Mouse (Mus musculus) heart, embryonic 13.5 days (tissue): ENCODE data around the gene Naa38. TPM values are rescaled to one million over a fixed set of nuclear protein-coding genes. Genes with fewer than 3 reads are reported as not detected.
A peak's percentile ranks its signal among the peaks of the same experiment; 100 is the strongest.

Experiments used
- ATAC-seq: fragments of 200-750 bp; cut with Nextera tagmentation; 2 replicates; pipeline ENCODE4 v1.8.0; 2017; ENCODE audit warnings: moderate TSS enrichment; ENCODE audit not compliant: insufficient number of reproducible peaks, low FRiP score, low TSS enrichment; ENCODE audit errors: extremely low read depth
- H3K27ac ChIP-seq: fragments of 300-500 bp; sonication (generic); replicated peaks from 2 replicates; pipeline ENCODE4 v1.5.1; 2015; ENCODE audit warnings: moderate library complexity, mild to moderate bottlenecking, inconsistent platforms
- H3K27me3 ChIP-seq: fragments of 300-500 bp; sonication (generic); replicated peaks from 2 replicates; pipeline ENCODE4 v1.6.1; 2015; ENCODE audit warnings: mild to moderate bottlenecking, inconsistent platforms
- H3K36me3 ChIP-seq: fragments of 300-500 bp; sonication (generic); 2 replicates; pipeline ENCODE4 v1.6.1; 2015; ENCODE audit warnings: mild to moderate bottlenecking, inconsistent platforms
- H3K4me1 ChIP-seq: fragments of 300-500 bp; sonication (generic); 2 replicates; pipeline ENCODE4 v1.6.1; 2015; ENCODE audit warnings: inconsistent platforms
- H3K4me2 ChIP-seq: fragments of 300-500 bp; sonication (generic); 2 replicates; pipeline ENCODE4 v1.6.1; 2015; ENCODE audit warnings: inconsistent platforms, mild to moderate bottlenecking, moderate library complexity
- H3K4me3 ChIP-seq: fragments of 300-500 bp; sonication (generic); 2 replicates; pipeline ENCODE4 v1.5.1; 2015; ENCODE audit warnings: moderate library complexity, mild to moderate bottlenecking, inconsistent platforms
- H3K9ac ChIP-seq: fragments of 300-500 bp; sonication (generic); 2 replicates; pipeline ENCODE4 v1.6.1; 2015; ENCODE audit warnings: inconsistent platforms, mild to moderate bottlenecking, moderate library complexity
- H3K9me3 ChIP-seq: fragments of 300-500 bp; sonication (generic); 2 replicates; pipeline ENCODE4 v1.6.1; 2016; ENCODE audit warnings: inconsistent platforms
- WGBS: fragments of 180-500 bp; shearing (Covaris S2); methylation state at CpG from one replicate; pipeline ENCODE4 v1.1.7; 2015; ENCODE audit warnings: mixed read lengths; 5-methylcytosine and 5-hydroxymethylcytosine counted together
- polyA plus RNA-seq: library from polyadenylated mRNA; unstranded; fragments of >200 nt; fragmentation: Nextera tagmentation; extraction: Ambion mirVana; gene quantifications from 2 replicates; pipeline ENCODE4 v1.2.1, GENCODE M21; 2015

The Naa38 gene
- polyA plus RNA-seq, 1 experiment from 2014 or later = 135 TPM

DNA sequence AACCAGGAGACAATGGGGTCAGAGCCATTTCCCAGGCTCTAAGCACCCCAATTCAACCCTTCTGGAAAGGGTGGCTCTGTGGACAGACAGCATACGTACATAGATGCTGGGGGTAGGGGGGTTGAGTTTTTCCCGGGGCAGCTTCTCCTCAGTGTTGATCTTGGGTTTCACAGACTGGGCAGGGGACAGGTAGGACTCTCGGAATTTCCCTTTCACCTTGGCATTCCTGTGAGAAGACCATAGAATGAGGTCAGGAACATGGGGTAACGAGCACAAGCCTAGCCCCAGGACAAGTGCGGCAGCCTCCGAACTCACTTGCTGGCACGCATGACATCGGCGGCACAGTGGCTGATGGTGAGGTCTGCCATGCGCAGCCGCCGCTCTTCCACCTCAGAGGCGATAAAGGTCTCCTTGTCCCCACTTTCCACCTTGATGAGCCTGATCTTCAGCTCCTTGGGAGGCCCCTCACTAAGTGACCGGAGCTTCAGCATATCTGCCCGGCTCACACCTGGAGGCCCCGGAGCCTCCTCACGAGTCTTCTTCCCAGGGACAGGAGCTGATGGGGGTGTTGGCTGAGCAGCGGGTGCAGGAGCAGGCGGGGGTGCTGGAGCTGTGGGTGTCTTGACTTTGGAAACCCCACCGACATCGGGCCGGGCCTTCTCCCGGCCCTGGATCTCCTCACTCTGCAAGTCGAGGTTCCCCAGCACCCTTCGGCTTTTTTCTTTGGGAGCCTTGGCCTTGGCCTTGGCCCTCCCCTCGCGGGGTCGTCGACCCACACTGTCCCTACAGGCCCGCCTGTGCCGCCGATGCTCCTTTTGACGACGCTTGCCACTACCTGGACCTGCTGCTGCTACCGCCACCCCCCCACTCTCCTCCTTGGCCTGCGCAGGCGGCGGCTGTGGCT lies 8.7 kb downstream of the Naa38 start:
- no peak for ATAC-seq
- no peak overlapping the region for H3K4me3 ChIP-seq
- 89% methylated on average over 37 of the region's 38 CpGs for WGBS

DNA sequence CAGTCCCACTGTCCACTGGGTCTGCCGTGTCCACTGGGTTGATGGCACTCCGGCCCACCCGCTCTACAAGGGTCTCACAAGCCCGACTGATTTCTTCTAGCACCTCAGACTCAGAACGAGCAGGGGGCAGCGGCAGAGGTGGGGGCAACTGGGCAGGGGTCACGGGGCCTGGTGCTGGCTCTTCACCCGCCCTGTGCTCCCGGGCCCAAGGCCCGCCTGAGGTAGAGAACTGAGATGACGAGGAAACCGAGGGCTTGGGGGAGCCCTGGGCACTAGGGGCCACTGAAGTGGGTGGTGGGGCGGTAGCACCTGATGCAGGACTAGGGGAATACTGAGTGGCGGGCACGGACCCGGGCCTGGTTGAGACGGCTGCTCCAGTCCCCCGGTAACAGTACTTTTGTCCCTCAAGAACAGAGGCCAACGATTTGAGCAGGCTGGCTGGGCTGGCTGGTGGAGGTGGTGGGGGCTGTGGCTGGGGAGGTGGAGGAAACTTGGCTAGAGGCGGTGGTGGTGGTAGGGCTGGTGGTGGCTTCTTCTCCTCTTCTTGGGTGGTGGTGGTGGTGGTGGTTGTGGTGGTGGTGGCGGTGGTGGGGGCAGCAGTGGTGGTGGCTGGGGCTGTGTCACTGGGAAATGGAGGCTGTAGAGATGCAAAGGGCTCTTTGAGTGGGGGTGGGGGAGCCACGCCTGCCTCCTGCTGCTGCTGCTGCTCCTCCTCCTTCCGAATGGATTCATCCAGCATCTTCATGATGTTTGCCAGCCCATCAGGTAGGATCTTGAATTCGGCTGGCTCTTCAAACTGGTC lies 9.5 kb downstream of the Naa38 start:
- WGBS = 89% methylated on average over 24 of the region's 24 CpGs

More for the DNA sequence above, 8.7 kb downstream of the Naa38 start:
- no peak overlapping the region for H3K9ac ChIP-seq
- 0 out of 2 replicates have a peak, but pooled peaks cover 4% of the 10 kb centered on the region for H3K27me3 ChIP-seq
- H3K9me3 ChIP-seq = no peaks in the 10 kb centered on the region
- peaks cover 91% of the 10 kb centered on the region for H3K36me3 ChIP-seq
- H3K4me2 ChIP-seq = no peak overlapping the region
- H3K4me1 ChIP-seq = peaks cover 39% of the 10 kb centered on the region
- no peak overlapping the region for H3K27ac ChIP-seq

DNA sequence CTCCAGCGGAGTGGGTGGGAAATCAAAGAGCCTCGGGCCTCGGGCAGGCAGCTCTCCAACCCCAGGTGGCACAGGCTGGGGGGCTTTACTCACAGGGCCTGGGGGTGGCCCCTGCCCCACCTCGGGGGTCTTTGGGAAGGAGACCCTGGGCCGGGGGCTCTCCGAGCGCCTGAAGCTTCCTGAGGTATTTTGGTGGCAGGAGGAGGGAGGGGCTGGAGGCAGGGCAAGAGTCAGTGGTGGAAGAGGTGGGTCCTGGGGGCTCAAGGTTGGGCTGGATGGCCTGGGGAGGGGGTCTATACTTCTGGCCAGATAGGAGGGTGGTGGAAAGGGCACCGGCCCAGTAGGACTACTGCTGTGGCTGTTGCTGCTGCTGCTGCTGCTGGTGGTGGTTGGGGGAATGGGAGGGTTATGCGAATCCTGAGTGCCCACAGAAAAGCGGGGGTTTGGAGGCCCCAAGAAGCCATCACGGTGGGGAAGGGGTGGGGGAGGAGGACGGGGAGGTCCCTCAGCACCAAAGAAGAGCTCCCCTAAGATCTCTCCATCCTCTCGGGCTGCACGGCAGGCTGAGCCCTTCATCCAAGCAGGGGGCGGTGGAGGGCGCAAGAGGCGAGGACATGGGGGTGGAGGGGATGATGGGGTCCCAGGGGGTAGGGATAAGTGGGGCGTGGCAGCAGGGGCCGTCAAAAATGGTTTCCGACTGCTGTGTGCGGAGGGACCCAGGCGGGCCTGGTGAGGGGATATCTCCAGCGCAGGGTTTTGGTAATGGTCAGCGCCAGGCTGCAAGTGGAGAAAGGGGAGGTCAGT lies 10.3 kb downstream of the Naa38 start:
- H3K9ac ChIP-seq = no peak overlapping the region
- no peak overlapping the region for H3K27ac ChIP-seq
- peaks cover 24% of the 10 kb centered on the region for H3K4me1 ChIP-seq
- H3K9me3 ChIP-seq = no peaks in the 10 kb centered on the region
- ATAC-seq = no peak
- 85% methylated on average over 24 of the region's 24 CpGs for WGBS
- H3K4me3 ChIP-seq = no peak overlapping the region
- H3K36me3 ChIP-seq = peaks cover 76% of the 10 kb centered on the region
- H3K4me2 ChIP-seq = no peak overlapping the region
- H3K27me3 ChIP-seq = no peaks in the 10 kb centered on the region

More for the DNA sequence above, 9.5 kb downstream of the Naa38 start:
- no peak overlapping the region for H3K9ac ChIP-seq
- peaks cover 31% of the 10 kb centered on the region for H3K4me1 ChIP-seq
- H3K4me2 ChIP-seq = no peak overlapping the region
- no peak overlapping the region for H3K27ac ChIP-seq
- H3K4me3 ChIP-seq = no peak overlapping the region
- H3K9me3 ChIP-seq = no peaks in the 10 kb centered on the region
- 0 out of 2 replicates have a peak, but pooled peaks cover 3% of the 10 kb centered on the region for H3K27me3 ChIP-seq
- no peak for ATAC-seq
- peaks cover 84% of the 10 kb centered on the region for H3K36me3 ChIP-seq

DNA sequence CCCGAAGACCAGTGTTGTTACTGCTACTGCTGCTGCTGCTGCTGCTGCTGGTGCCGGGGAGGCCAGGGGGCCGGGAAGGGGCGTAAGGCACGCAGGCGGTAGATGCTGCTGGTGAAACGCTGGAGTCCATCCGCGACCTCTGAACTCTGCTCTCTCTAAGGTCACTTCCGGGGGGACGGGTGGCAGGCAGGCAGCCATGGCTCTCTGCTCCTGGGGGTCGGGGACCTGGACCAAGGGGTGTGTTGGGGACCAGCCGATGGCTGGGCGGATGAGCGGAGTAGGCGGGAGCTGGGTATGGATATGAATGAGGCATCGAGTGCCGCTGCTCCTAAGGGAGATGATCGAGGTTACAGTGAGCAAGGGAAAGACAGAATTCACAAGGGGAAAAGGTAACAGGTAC lies 11.0 kb downstream of the Naa38 start:
- Histone ChIP-seq H3K27ac (no peak overlapping the region), H3K36me3 (peaks cover 69% of the 10 kb centered on the region), H3K4me2 (no peak overlapping the region), H3K9me3 (no peaks in the 10 kb centered on the region), H3K4me1 (peaks cover 17% of the 10 kb centered on the region), H3K27me3 (no peaks in the 10 kb centered on the region), H3K9ac (no peak overlapping the region), H3K4me3 (no peak overlapping the region)
- no peak for ATAC-seq
- 87% methylated on average over 19 of the region's 19 CpGs for WGBS

DNA sequence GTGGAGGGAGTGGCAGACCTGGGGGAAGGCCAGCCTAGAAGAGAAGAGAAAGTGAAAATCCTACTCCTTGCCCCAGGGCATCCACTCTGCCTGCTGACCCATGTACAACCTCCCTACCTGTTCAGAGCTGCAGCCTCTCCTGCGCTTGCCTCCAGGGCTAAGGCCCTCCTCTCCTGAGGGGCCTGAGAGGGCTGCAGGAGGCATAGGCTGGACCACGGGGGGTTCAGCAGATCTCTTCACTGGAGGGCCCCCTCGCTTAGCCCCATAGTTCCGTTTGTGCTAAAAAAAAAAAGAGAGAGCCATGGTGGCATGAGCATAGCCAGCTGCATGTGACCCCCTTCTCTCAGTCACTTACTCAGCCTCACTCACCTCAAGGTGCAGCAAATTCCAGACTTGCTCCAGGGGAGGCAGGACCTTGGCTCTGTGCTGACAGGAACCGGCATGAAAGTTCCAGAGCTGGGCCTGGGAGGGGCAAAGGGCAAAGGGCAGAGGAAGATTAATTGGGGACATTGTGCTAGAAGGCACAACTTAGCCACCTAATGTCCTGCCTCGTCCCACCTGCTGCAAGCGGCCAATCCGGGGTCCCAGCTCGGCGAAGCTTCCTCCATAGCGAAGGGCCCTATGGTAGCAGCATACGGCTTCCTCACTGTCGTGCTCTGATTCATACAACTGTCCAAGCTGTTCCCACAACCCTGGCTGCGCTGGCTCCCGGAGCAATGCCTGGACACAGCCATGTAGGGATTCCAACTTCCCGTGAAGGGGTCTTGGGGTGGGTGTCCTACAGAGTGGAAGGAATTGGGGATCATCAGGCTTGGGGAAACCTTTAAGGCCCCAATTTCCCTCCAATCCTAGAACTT lies 11.8 kb downstream of the Naa38 start:
- ATAC-seq = no peak
- no peaks in the 10 kb centered on the region for H3K9me3 ChIP-seq
- H3K4me3 ChIP-seq = no peak overlapping the region
- no peaks in the 10 kb centered on the region for H3K27me3 ChIP-seq
- H3K27ac ChIP-seq = no peak overlapping the region
- WGBS = 89% methylated on average over 16 of the region's 16 CpGs
- H3K9ac ChIP-seq = peak overlapping the region; percentile 47
- peaks cover 18% of the 10 kb centered on the region for H3K4me1 ChIP-seq
- peaks cover 61% of the 10 kb centered on the region for H3K36me3 ChIP-seq
- peak overlapping the region; percentile 99; the same call in 1 of the 2 replicates for H3K4me2 ChIP-seq

DNA sequence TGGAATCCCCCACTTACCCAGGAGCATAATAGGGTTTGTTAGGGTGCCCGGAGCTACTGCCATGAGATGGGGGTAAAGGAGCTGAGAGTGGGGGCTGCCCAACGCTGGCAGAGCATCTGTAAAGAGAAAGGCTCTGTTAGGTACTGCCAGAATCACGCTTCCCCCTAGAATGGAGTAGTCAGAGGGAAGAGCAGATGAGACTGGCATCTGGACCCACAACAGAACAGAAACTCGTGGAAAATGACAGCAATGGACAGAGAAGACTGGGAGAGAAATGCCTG lies 12.4 kb downstream of the Naa38 start:
- H3K4me3 ChIP-seq = peak overlapping the region; percentile 70; the same call in 1 of the 2 replicates
- peak overlapping the region; percentile 98 for H3K9ac ChIP-seq
- WGBS = 85% methylated on average over 4 of the region's 4 CpGs
- peak overlapping the region; percentile 99 for H3K4me2 ChIP-seq
- peaks cover 58% of the 10 kb centered on the region for H3K36me3 ChIP-seq
- no peaks in the 10 kb centered on the region for H3K27me3 ChIP-seq
- H3K4me1 ChIP-seq = peaks cover 24% of the 10 kb centered on the region
- no peak overlapping the region for H3K27ac ChIP-seq
- H3K9me3 ChIP-seq = no peaks in the 10 kb centered on the region
- no peak for ATAC-seq

DNA sequence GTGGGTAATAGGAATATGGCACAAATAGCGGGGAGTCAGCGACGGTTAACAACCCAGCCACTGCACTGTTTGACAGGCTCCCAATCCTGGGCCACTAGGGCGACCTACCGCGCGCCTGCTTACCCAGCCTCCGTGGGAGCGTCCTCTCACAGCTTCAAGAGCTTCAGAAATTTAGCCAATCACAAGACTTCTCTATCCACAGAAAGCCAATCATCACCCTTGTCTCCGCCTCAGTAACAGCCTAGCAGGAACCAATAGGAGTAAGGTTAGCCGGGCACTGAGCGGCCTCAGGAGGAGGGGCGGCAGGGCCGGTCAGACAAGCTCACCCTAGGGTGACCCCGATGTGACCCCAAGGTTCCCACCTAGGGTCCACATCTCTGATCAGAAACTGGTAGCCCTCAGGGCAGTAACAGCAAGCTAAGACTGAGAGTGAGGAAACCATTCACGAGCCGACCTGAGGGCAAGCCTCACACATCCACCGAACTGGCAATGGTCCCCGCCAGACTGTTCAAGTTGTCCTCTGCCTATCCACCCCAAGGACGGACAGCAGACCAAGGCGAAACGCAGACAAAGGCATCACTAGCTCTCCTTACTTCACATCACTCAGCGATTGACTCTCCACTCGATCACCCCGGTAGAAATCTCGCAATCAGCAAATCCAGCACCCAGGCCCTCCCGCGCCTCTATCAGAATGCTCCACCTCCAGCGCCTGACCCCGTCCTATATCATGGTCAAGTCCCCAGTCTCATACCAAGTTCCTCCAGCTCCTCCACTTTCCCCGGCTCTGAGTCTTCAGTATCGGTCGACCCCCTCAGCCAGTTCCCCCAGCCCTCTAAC lies 13.5 kb downstream of the Naa38 start:
- under 1% methylated on average over 33 of the region's 33 CpGs for WGBS
- peak overlapping the region; percentile 98 for H3K9ac ChIP-seq
- H3K4me3 ChIP-seq = peak overlapping the region; percentile 70
- H3K4me2 ChIP-seq = peak overlapping the region; percentile 99
- ATAC-seq = peak; percentile 48; the same call in 1 of the 2 replicates
- no peaks in the 10 kb centered on the region for H3K9me3 ChIP-seq
- H3K27me3 ChIP-seq = no peaks in the 10 kb centered on the region
- peak overlapping the region; percentile 99 for H3K27ac ChIP-seq
- peaks cover 56% of the 10 kb centered on the region for H3K36me3 ChIP-seq
- H3K4me1 ChIP-seq = peaks cover 34% of the 10 kb centered on the region

DNA sequence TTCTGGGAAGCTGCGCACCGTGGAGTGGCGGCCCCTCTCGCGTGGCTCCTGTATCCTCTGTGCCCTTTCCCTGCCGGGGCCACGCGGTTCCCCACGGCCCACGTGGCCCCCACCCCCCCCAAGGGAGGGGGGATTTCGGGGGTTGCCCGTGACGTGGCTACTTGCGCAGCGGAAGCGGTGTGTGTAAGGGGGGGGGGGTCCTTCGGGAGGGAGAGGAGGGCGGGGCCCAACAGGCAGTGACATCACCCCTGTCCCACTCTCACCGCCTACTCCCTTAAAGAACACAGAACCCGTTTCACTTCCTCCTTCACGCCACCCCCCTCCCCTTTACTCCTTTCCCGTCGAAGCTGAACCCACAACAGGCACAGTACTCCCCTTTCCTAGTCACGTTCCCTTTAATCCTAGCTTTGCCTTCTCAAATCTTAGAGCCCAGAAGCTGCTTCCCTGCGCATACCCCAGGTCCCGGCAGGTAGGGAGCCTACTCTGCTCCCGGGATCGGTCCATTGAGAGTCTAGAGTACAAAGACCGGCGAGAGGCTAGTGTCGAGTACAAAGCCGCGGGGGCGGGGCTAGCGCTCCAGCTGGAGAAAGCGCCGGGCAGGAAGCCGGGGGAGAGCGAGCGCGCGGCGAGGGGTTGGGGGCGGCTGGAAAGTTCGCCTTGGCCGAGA lies 14.2 kb downstream of the Naa38 start:
- Histone ChIP-seq H3K27ac (peak overlapping the region; percentile 99), H3K36me3 (peaks cover 48% of the 10 kb centered on the region), H3K4me1 (peaks cover 42% of the 10 kb centered on the region), H3K27me3 (no peaks in the 10 kb centered on the region), H3K4me3 (peak overlapping the region; percentile 70), H3K9ac (peak overlapping the region; percentile 98), H3K4me2 (peak overlapping the region; percentile 99), H3K9me3 (no peaks in the 10 kb centered on the region)
- whole genome bisulfite sequencing = under 1% methylated on average over 44 of the region's 46 CpGs
- 0 out of 2 replicates have a peak, but pooled peaks have one; percentile 9 for ATAC-seq

DNA sequence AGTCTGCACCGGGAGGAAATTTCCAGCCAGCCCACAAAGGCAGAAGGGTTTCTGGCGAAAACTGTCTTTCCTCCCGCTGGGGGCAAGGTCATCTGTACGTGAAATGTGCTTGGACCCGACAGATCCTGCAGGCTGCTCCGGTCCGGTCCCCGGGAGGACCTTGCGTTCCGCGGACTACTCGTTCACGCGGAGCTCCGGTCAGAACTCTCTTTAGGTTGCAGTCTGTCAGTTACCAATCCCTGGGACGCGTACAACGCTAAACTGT lies 14.7 kb downstream of the Naa38 start:
- ATAC-seq = no peak
- Histone ChIP-seq H3K4me3 (peak overlapping the region; percentile 70), H3K9me3 (no peaks in the 10 kb centered on the region), H3K27ac (peak overlapping the region; percentile 99), H3K4me2 (peak overlapping the region; percentile 99), H3K4me1 (peaks cover 47% of the 10 kb centered on the region), H3K9ac (peak overlapping the region; percentile 98), H3K36me3 (peaks cover 43% of the 10 kb centered on the region), H3K27me3 (no peaks in the 10 kb centered on the region)
- WGBS = under 1% methylated on average over 18 of the region's 18 CpGs
